Mouse (Mus musculus) midbrain, embryonic 15.5 days (tissue): ENCODE measurements around the gene Rps11. TPM values are rescaled to one million over a fixed set of nuclear protein-coding genes. Genes with fewer than 3 reads are reported as not detected.
A peak's percentile ranks its signal among the peaks of the same experiment; 100 is the strongest.

Source experiments
- ATAC-seq: fragments of 200-750 bp; cut with Nextera tagmentation; replicated peaks from 2 replicates; pipeline ENCODE4 v1.8.0; 2017; ENCODE audit warnings: moderate TSS enrichment
- H3K27ac ChIP-seq: fragments of 300-500 bp; sonication (generic); 2 replicates; pipeline ENCODE4 v1.5.1; 2015; ENCODE audit warnings: mild to moderate bottlenecking, inconsistent platforms
- H3K27me3 ChIP-seq: fragments of 300-500 bp; sonication (generic); replicated peaks from 2 replicates; pipeline ENCODE4 v1.6.1; 2015; ENCODE audit warnings: inconsistent platforms
- H3K36me3 ChIP-seq: fragments of 300-500 bp; sonication (generic); replicated peaks from 2 replicates; pipeline ENCODE4 v1.6.1; 2015; ENCODE audit warnings: inconsistent platforms
- H3K4me1 ChIP-seq: fragments of 300-500 bp; sonication (generic); 2 replicates; pipeline ENCODE4 v1.6.1; 2015; ENCODE audit warnings: inconsistent platforms
- H3K4me2 ChIP-seq: fragments of 300-500 bp; sonication (generic); 2 replicates; pipeline ENCODE4 v1.6.1; 2015; ENCODE audit warnings: inconsistent platforms, mild to moderate bottlenecking, moderate library complexity
- H3K4me3 ChIP-seq: fragments of 300-500 bp; sonication (generic); 2 replicates; pipeline ENCODE4 v1.5.1; 2015; ENCODE audit warnings: mild to moderate bottlenecking, inconsistent platforms
- H3K9ac ChIP-seq: fragments of 300-500 bp; sonication (generic); 2 replicates; pipeline ENCODE4 v1.6.1; 2015; ENCODE audit warnings: mild to moderate bottlenecking, inconsistent platforms
- H3K9me3 ChIP-seq: fragments of 300-500 bp; sonication (generic); 2 replicates; pipeline ENCODE4 v1.6.1; 2016; ENCODE audit warnings: inconsistent platforms
- WGBS: fragments of 180-500 bp; shearing (Covaris S2); methylation state at CpG from one replicate; pipeline ENCODE4 v1.1.7; 2015; ENCODE audit warnings: mixed read lengths; 5-methylcytosine and 5-hydroxymethylcytosine counted together
- polyA plus RNA-seq: library from polyadenylated mRNA; unstranded; fragments of >200 nt; fragmentation: Nextera tagmentation; extraction: Ambion mirVana; gene quantifications from 2 replicates; pipeline ENCODE4 v1.2.1, GENCODE M21; 2015

The Rps11 gene
- polyA plus RNA-seq, 1 experiment from 2014 or later, result 742 TPM

- WGBS, result 79% methylated on average over 4 of the region's 4 CpGs
- no peak overlapping the region for H3K27ac ChIP-seq
- no peak overlapping the region for H3K9ac ChIP-seq
- H3K4me2 ChIP-seq, result no peak overlapping the region
- H3K36me3 ChIP-seq, result no peaks in the 10 kb centered on the region
- H3K4me3 ChIP-seq, result no peak overlapping the region
- ATAC-seq, result no peak
- peaks cover 3% of the 10 kb centered on the region; the same call in 1 of the 2 replicates for H3K4me1 ChIP-seq
- H3K27me3 ChIP-seq, result no peaks in the 10 kb centered on the region
- no peaks in the 10 kb centered on the region for H3K9me3 ChIP-seq
These were observed 38.2 kb downstream of the Rps11 start for GRCm38 (mm10) chr7:45086084-45086483.

- H3K36me3 ChIP-seq, result no peaks in the 10 kb centered on the region
- peaks cover 3% of the 10 kb centered on the region; the same call in 1 of the 2 replicates for H3K4me1 ChIP-seq
- ATAC-seq, result no peak
- no peaks in the 10 kb centered on the region for H3K27me3 ChIP-seq
- H3K4me2 ChIP-seq, result no peak overlapping the region
- no peaks in the 10 kb centered on the region for H3K9me3 ChIP-seq
- H3K27ac ChIP-seq, result no peak overlapping the region
- WGBS, result 86% methylated on average over 22 of the region's 22 CpGs
- no peak overlapping the region for H3K9ac ChIP-seq
- H3K4me3 ChIP-seq, result no peak overlapping the region
These were observed 40.8 kb downstream of the Rps11 start for GRCm38 (mm10) chr7:45083300-45083890.

- Histone ChIP-seq H3K9me3 (no peaks in the 10 kb centered on the region), H3K36me3 (no peaks in the 10 kb centered on the region), H3K9ac (no peak overlapping the region), H3K4me1 (peaks cover 3% of the 10 kb centered on the region; the same call in 1 of the 2 replicates), H3K27ac (no peak overlapping the region), H3K4me3 (no peak overlapping the region), H3K27me3 (no peaks in the 10 kb centered on the region), H3K4me2 (no peak overlapping the region)
- WGBS, result 74% methylated on average over 25 of the region's 25 CpGs
- no peak for ATAC-seq
These were observed 41.6 kb downstream of the Rps11 start for GRCm38 (mm10) chr7:45082401-45083299.

GRCm38 (mm10) chr7:45081016-45081415 is 43.2 kb downstream of the Rps11 start:
- no peak overlapping the region for H3K9ac ChIP-seq
- H3K9me3 ChIP-seq, result no peaks in the 10 kb centered on the region
- H3K36me3 ChIP-seq, result peaks cover 6% of the 10 kb centered on the region; the same call in 1 of the 2 replicates
- no peak for ATAC-seq
- H3K4me1 ChIP-seq, result peaks cover 3% of the 10 kb centered on the region; the same call in 1 of the 2 replicates
- WGBS, result 49% methylated on average over 5 of the region's 5 CpGs
- H3K27me3 ChIP-seq, result no peaks in the 10 kb centered on the region
- no peak overlapping the region for H3K27ac ChIP-seq
- H3K4me2 ChIP-seq, result no peak overlapping the region
- no peak overlapping the region for H3K4me3 ChIP-seq

GRCm38 (mm10) chr7:45079856-45080255 is 44.4 kb downstream of the Rps11 start:
- 0 out of 2 replicates have a peak overlapping the region, but pooled peaks have one; percentile 11 for H3K4me2 ChIP-seq
- H3K4me3 ChIP-seq, result no peak overlapping the region
- no peaks in the 10 kb centered on the region for H3K27me3 ChIP-seq
- no peak overlapping the region for H3K9ac ChIP-seq
- no peaks in the 10 kb centered on the region for H3K9me3 ChIP-seq
- peak; percentile 55; the same call in 1 of the 2 replicates for ATAC-seq
- peaks cover 9% of the 10 kb centered on the region; the same call in 1 of the 2 replicates for H3K36me3 ChIP-seq
- H3K27ac ChIP-seq, result peak overlapping the region; percentile 48; the same call in 1 of the 2 replicates
- H3K4me1 ChIP-seq, result peaks cover 3% of the 10 kb centered on the region; the same call in 1 of the 2 replicates
- under 1% methylated on average over 10 of the region's 10 CpGs for WGBS

GRCm38 (mm10) chr7:45078513-45078912 is 45.7 kb downstream of the Rps11 start:
- Histone ChIP-seq H3K9me3 (no peaks in the 10 kb centered on the region), H3K4me1 (peaks cover 3% of the 10 kb centered on the region; the same call in 1 of the 2 replicates), H3K27ac (no peak overlapping the region), H3K27me3 (no peaks in the 10 kb centered on the region), H3K4me2 (no peak overlapping the region), H3K36me3 (peaks cover 9% of the 10 kb centered on the region; the same call in 1 of the 2 replicates), H3K9ac (no peak overlapping the region), H3K4me3 (no peak overlapping the region)
- ATAC-seq, result peak; percentile 38; the same call in 1 of the 2 replicates
- 44% methylated on average over 9 of the region's 9 CpGs for WGBS

- Histone ChIP-seq H3K27ac (no peak overlapping the region), H3K4me3 (no peak overlapping the region), H3K36me3 (peaks cover 9% of the 10 kb centered on the region; the same call in 1 of the 2 replicates), H3K9ac (no peak overlapping the region), H3K4me2 (no peak overlapping the region), H3K4me1 (peaks cover 3% of the 10 kb centered on the region; the same call in 1 of the 2 replicates), H3K9me3 (no peaks in the 10 kb centered on the region), H3K27me3 (no peaks in the 10 kb centered on the region)
- ATAC-seq, result no peak
- 93% methylated on average over 2 of the region's 2 CpGs for WGBS
These were observed 46.4 kb downstream of the Rps11 start for GRCm38 (mm10) chr7:45077829-45078228.

- H3K4me2 ChIP-seq, result no peak overlapping the region
- H3K27ac ChIP-seq, result no peak overlapping the region
- WGBS, result 90% methylated on average over 14 of the region's 14 CpGs
- H3K27me3 ChIP-seq, result no peaks in the 10 kb centered on the region
- peaks cover 9% of the 10 kb centered on the region; the same call in 1 of the 2 replicates for H3K36me3 ChIP-seq
- no peak for ATAC-seq
- H3K9ac ChIP-seq, result no peak overlapping the region
- H3K4me3 ChIP-seq, result no peak overlapping the region
- no peaks in the 10 kb centered on the region for H3K9me3 ChIP-seq
- H3K4me1 ChIP-seq, result peaks cover 3% of the 10 kb centered on the region; the same call in 1 of the 2 replicates
These were observed 46.9 kb downstream of the Rps11 start for GRCm38 (mm10) chr7:45077322-45077721.

GRCm38 (mm10) chr7:45076501-45076900 is 47.7 kb downstream of the Rps11 start:
- ATAC-seq, result no peak
- H3K27ac ChIP-seq, result no peak overlapping the region
- H3K36me3 ChIP-seq, result peaks cover 9% of the 10 kb centered on the region; the same call in 1 of the 2 replicates
- H3K27me3 ChIP-seq, result no peaks in the 10 kb centered on the region
- H3K9me3 ChIP-seq, result no peaks in the 10 kb centered on the region
- peaks cover 3% of the 10 kb centered on the region; the same call in 1 of the 2 replicates for H3K4me1 ChIP-seq
- 92% methylated on average over 30 of the region's 30 CpGs for WGBS
- no peak overlapping the region for H3K9ac ChIP-seq
- H3K4me2 ChIP-seq, result no peak overlapping the region
- H3K4me3 ChIP-seq, result no peak overlapping the region

GRCm38 (mm10) chr7:45075405-45075804 is 48.8 kb downstream of the Rps11 start:
- 88% methylated on average over 4 of the region's 4 CpGs for WGBS

GRCm38 (mm10) chr7:45073949-45074348 is 50.3 kb downstream of the Rps11 start:
- Histone ChIP-seq H3K9me3 (no peaks in the 10 kb centered on the region), H3K9ac (no peak overlapping the region), H3K36me3 (peaks cover 9% of the 10 kb centered on the region; the same call in 1 of the 2 replicates), H3K4me3 (no peak overlapping the region), H3K27ac (no peak overlapping the region), H3K27me3 (no peaks in the 10 kb centered on the region), H3K4me1 (no peaks in the 10 kb centered on the region), H3K4me2 (no peak overlapping the region)
- no peak for ATAC-seq
- 92% methylated on average over 12 of the region's 12 CpGs for WGBS

More at GRCm38 (mm10) chr7:45075405-45075804, 48.8 kb downstream of the Rps11 start:
- H3K27me3 ChIP-seq, result no peaks in the 10 kb centered on the region
- peaks cover 9% of the 10 kb centered on the region; the same call in 1 of the 2 replicates for H3K36me3 ChIP-seq
- H3K27ac ChIP-seq, result no peak overlapping the region
- peaks cover 3% of the 10 kb centered on the region; the same call in 1 of the 2 replicates for H3K4me1 ChIP-seq
- no peak overlapping the region for H3K4me3 ChIP-seq
- no peaks in the 10 kb centered on the region for H3K9me3 ChIP-seq
- no peak overlapping the region for H3K9ac ChIP-seq
- no peak for ATAC-seq
- H3K4me2 ChIP-seq, result no peak overlapping the region

GRCm38 (mm10) chr7:45073171-45073707 is 51.0 kb downstream of the Rps11 start:
- no peak overlapping the region for H3K27ac ChIP-seq
- H3K9ac ChIP-seq, result no peak overlapping the region
- no peak for ATAC-seq
- H3K36me3 ChIP-seq, result peaks cover 9% of the 10 kb centered on the region; the same call in 1 of the 2 replicates
- WGBS, result 88% methylated on average over 7 of the region's 7 CpGs
- H3K9me3 ChIP-seq, result no peaks in the 10 kb centered on the region
- no peak overlapping the region for H3K4me3 ChIP-seq
- no peaks in the 10 kb centered on the region for H3K4me1 ChIP-seq
- no peaks in the 10 kb centered on the region for H3K27me3 ChIP-seq
- no peak overlapping the region for H3K4me2 ChIP-seq
